Mouse (Mus musculus): Measurements from ENCODE around the gene Hmces. TPM values are rescaled to one million over a fixed set of nuclear protein-coding genes. Genes with fewer than 3 reads are reported as not detected.

Gene Hmces
- polyA plus RNA-seq, 1 experiment from 2014 or later, result 40.5 TPM

DNA sequence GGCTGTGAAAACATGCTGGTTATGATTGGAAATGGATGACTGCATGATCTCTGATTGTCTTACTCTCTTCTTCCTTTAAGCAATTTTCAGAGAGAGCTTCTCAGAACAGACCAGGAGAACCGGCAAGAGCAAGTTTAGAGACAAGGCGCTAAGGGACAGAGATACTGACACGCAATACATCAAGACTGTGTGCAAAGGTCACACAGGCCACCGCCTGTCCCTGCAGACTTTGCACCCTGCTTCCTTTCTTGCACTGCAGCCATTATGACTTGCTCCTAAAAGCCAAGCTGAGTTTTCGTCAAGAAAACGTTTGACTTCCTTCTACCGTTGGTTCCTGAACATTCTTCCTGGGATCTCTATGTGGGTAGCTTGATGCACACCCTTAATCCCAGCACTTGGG lies 38.2 kb upstream of the Hmces start:
- Histone ChIP-seq H3K4me1 (ENCODE audit: control insufficient read depth, insufficient read depth, low read length) (no peaks in the 10 kb centered on the region), H3K4me2 (ENCODE audit: low read length) (no peak overlapping the region), H3K27ac (replicated peaks; ENCODE audit: low read depth, low read length) (no peak overlapping the region), H3K4me3 (replicated peaks; ENCODE audit: low read depth, low read length) (no peak overlapping the region), H3K36me3 (ENCODE audit: control insufficient read depth, insufficient read depth, low read length) (no peaks in the 10 kb centered on the region), H3K27me3 (ENCODE audit: control insufficient read depth, insufficient read depth, low read length) (no peaks in the 10 kb centered on the region), H3K9me3 (ENCODE audit: control insufficient read depth, low read length) (no peaks in the 10 kb centered on the region), H3K9ac (replicated peaks; ENCODE audit: low read length) (no peak overlapping the region)
- WGBS, result 91% methylated on average over 7 of the region's 7 CpGs
- DNase-seq (no peak), ATAC-seq (ENCODE audit: low FRiP score, low TSS enrichment) (no peak)

DNA sequence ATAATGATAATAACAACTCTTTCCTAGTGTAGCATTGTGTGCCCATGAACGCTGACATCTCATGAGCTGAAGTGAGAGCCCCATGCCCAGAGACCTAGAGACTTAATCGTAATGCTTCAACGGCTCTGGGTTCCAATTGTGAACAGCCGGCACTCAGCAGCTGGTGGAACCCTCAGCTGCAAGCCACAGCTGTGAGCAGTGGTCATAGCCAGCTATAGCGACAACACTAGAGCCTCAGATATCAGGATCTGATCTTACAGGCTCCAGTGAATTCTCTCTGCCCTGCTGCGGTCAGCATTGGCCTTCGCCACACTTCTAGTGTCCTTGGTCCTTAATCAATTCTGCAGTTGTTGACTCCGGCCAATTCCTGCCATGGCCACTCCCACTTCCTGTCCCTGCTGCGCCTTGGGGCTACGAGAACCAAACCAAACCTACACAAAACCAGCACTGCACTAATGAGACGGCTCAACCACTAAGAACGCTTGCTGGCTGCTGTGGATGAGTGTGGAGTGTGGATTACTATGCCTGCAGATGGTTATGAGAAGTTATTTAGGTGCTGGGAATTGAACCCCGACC lies 37.6 kb upstream of the Hmces start:
- Histone ChIP-seq H3K36me3 (ENCODE audit: control insufficient read depth, insufficient read depth, low read length) (no peaks in the 10 kb centered on the region), H3K9ac (replicated peaks; ENCODE audit: low read length) (no peak overlapping the region), H3K4me1 (ENCODE audit: control insufficient read depth, insufficient read depth, low read length) (no peaks in the 10 kb centered on the region), H3K4me3 (replicated peaks; ENCODE audit: low read depth, low read length) (no peak overlapping the region), H3K4me2 (ENCODE audit: low read length) (no peak overlapping the region), H3K27ac (replicated peaks; ENCODE audit: low read depth, low read length) (no peak overlapping the region), H3K9me3 (ENCODE audit: control insufficient read depth, low read length) (no peaks in the 10 kb centered on the region), H3K27me3 (ENCODE audit: control insufficient read depth, insufficient read depth, low read length) (no peaks in the 10 kb centered on the region)
- ATAC-seq (ENCODE audit: low FRiP score, low TSS enrichment) (no peak), DNase-seq (no peak)
- 83% methylated on average over 13 of the region's 13 CpGs for WGBS

DNA sequence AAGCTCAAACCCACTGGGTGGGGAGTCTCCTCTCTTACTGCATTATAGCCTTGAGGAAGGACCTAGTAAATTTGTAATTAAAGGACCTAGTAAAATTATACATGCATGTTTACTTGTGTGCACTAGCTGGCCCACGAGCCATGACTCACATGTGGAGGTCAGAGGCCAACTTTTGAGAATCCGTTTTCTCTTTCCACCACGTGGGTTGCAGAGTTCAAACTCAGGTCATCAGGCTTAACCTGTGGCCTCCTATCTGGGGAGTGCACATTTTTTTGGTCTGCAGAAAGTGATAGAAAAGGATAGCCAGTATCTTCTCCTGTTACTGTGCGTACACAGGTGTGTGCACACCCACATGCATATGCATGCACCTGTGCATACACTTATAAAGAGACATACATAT lies 34.7 kb upstream of the Hmces start:
- Histone ChIP-seq H3K9ac (replicated peaks; ENCODE audit: low read length) (no peak overlapping the region), H3K4me3 (replicated peaks; ENCODE audit: low read depth, low read length) (no peak overlapping the region), H3K36me3 (ENCODE audit: control insufficient read depth, insufficient read depth, low read length) (no peaks in the 10 kb centered on the region), H3K27ac (replicated peaks; ENCODE audit: low read depth, low read length) (no peak overlapping the region), H3K27me3 (ENCODE audit: control insufficient read depth, insufficient read depth, low read length) (no peaks in the 10 kb centered on the region), H3K9me3 (ENCODE audit: control insufficient read depth, low read length) (no peaks in the 10 kb centered on the region), H3K4me2 (ENCODE audit: low read length) (no peak overlapping the region), H3K4me1 (ENCODE audit: control insufficient read depth, insufficient read depth, low read length) (no peaks in the 10 kb centered on the region)
- ATAC-seq (ENCODE audit: low FRiP score, low TSS enrichment) (no peak), DNase-seq (no peak)
- WGBS, result 59% methylated on average over 4 of the region's 4 CpGs

DNA sequence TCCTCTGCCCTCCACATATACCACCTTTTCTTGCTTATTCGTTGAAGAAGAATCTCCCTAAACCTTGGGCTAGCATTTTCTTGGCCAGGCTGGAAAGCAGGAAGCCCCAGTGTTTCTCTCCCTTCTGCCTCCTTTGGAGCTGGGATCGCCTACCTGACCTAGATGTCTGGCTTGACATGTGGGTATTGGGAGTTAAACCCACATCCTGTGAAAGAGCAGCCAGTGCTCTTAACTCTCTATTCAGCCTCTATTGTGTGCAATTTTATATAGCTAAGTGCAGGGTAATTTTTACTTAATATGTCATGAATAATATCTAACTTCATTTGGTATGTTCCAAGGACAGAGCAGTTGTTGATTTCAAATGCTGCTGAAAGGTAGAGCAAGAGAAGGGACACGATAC lies 34.1 kb upstream of the Hmces start:
- DNase-seq (no peak), ATAC-seq (ENCODE audit: low FRiP score, low TSS enrichment) (no peak)
- H3K9me3 ChIP-seq (ENCODE audit: control insufficient read depth, low read length), result no peaks in the 10 kb centered on the region
- H3K4me1 ChIP-seq (ENCODE audit: control insufficient read depth, insufficient read depth, low read length), result no peaks in the 10 kb centered on the region
- no peak overlapping the region for H3K9ac ChIP-seq (replicated peaks; ENCODE audit: low read length)
- H3K4me2 ChIP-seq (ENCODE audit: low read length), result no peak overlapping the region
- no peak overlapping the region for H3K27ac ChIP-seq (replicated peaks; ENCODE audit: low read depth, low read length)
- 72% methylated on average over 3 of the region's 3 CpGs for WGBS
- no peaks in the 10 kb centered on the region for H3K36me3 ChIP-seq (ENCODE audit: control insufficient read depth, insufficient read depth, low read length)
- no peaks in the 10 kb centered on the region for H3K27me3 ChIP-seq (ENCODE audit: control insufficient read depth, insufficient read depth, low read length)
- no peak overlapping the region for H3K4me3 ChIP-seq (replicated peaks; ENCODE audit: low read depth, low read length)

DNA sequence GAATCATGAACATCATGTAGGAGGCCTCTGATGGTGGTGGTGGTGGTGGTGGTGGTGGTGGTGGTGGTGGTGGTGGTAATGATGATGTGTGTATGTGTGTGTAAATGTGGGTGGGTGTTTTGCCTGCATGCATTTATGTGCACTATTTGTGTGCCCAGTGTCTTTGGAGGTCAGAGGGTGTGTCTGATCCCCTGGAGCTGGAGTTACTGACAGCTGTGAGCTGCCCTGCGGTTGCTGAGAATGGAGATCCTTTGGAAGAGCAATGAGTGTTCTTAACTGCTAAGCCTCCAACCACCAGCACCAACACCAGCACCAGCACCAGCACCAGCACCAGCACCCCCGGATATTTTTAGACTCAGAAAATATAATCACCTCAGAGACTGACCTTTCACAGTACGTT lies 31.5 kb upstream of the Hmces start:
- no peaks in the 10 kb centered on the region for H3K9me3 ChIP-seq (ENCODE audit: control insufficient read depth, low read length)
- no peaks in the 10 kb centered on the region for H3K4me1 ChIP-seq (ENCODE audit: control insufficient read depth, insufficient read depth, low read length)
- H3K36me3 ChIP-seq (ENCODE audit: control insufficient read depth, insufficient read depth, low read length), result no peaks in the 10 kb centered on the region
- WGBS, result 73% methylated on average over 3 of the region's 3 CpGs
- no peak for ATAC-seq (ENCODE audit: low FRiP score, low TSS enrichment)
- no peak overlapping the region for H3K27ac ChIP-seq (replicated peaks; ENCODE audit: low read depth, low read length)
- DNase-seq, result no peak
- no peak overlapping the region for H3K4me3 ChIP-seq (replicated peaks; ENCODE audit: low read depth, low read length)
- no peaks in the 10 kb centered on the region for H3K27me3 ChIP-seq (ENCODE audit: control insufficient read depth, insufficient read depth, low read length)
- no peak overlapping the region for H3K9ac ChIP-seq (replicated peaks; ENCODE audit: low read length)
- no peak overlapping the region for H3K4me2 ChIP-seq (ENCODE audit: low read length)

DNA sequence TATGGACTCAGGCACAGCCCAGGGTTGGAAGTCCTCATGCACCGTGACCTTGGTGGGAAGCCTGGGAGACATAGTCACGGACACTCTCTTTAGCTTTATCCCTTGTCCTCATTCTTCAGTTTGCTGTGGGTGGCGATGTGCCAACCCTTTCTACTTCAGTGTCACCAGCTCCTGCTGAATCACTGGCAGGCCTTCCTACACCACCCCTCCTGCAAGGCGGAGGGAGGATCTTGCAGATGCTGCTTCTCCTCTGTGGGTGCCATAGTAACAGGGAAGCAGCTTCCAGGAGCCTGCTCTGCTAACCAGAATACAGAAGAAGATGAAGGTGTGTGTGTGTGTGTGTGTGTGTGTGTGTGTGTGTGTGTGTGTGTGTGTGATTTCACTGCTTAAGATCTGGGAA lies 30.9 kb upstream of the Hmces start:
- H3K36me3 ChIP-seq (ENCODE audit: control insufficient read depth, insufficient read depth, low read length), result no peaks in the 10 kb centered on the region
- H3K4me3 ChIP-seq (replicated peaks; ENCODE audit: low read depth, low read length), result no peak overlapping the region
- no peak for ATAC-seq (ENCODE audit: low FRiP score, low TSS enrichment)
- peak; percentile 43 for DNase-seq
- no peak overlapping the region for H3K27ac ChIP-seq (replicated peaks; ENCODE audit: low read depth, low read length)
- H3K9ac ChIP-seq (replicated peaks; ENCODE audit: low read length), result no peak overlapping the region
- H3K4me2 ChIP-seq (ENCODE audit: low read length), result no peak overlapping the region
- WGBS, result 47% methylated on average over 4 of the region's 4 CpGs
- H3K9me3 ChIP-seq (ENCODE audit: control insufficient read depth, low read length), result no peaks in the 10 kb centered on the region
- H3K27me3 ChIP-seq (ENCODE audit: control insufficient read depth, insufficient read depth, low read length), result no peaks in the 10 kb centered on the region
- no peaks in the 10 kb centered on the region for H3K4me1 ChIP-seq (ENCODE audit: control insufficient read depth, insufficient read depth, low read length)

DNA sequence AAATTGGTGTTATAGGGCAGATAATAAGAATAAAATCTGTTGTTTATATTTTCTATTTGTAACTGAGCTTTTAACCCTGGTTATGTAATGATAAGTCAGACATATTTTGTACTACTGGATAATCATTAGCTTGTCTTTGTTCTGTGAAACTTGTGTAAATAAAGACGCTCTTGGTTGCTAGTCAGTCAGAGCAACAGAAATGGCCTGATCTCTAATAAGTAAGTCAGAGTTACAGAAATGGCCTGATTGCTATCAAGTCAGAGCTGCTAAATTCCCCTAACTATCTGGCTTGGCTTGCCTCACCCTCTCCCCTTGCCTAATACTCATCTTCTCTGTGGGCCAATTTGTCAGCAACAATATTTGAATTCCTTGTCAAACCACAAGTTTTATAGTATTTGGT lies 27.0 kb upstream of the Hmces start:
- no peak overlapping the region for H3K4me3 ChIP-seq (replicated peaks; ENCODE audit: low read depth, low read length)
- peaks cover 24% of the 10 kb centered on the region for H3K36me3 ChIP-seq (ENCODE audit: control insufficient read depth, insufficient read depth, low read length)
- H3K27ac ChIP-seq (replicated peaks; ENCODE audit: low read depth, low read length), result no peak overlapping the region
- no peaks in the 10 kb centered on the region for H3K9me3 ChIP-seq (ENCODE audit: control insufficient read depth, low read length)
- no peaks in the 10 kb centered on the region for H3K27me3 ChIP-seq (ENCODE audit: control insufficient read depth, insufficient read depth, low read length)
- no peak overlapping the region for H3K4me2 ChIP-seq (ENCODE audit: low read length)
- DNase-seq (no peak), ATAC-seq (ENCODE audit: low FRiP score, low TSS enrichment) (no peak)
- no peak overlapping the region for H3K9ac ChIP-seq (replicated peaks; ENCODE audit: low read length)
- H3K4me1 ChIP-seq (ENCODE audit: control insufficient read depth, insufficient read depth, low read length), result peaks cover 8% of the 10 kb centered on the region; the same call in 1 of the 2 replicates
- 93% methylated on average over 1 of the region's 1 CpGs for WGBS

DNA sequence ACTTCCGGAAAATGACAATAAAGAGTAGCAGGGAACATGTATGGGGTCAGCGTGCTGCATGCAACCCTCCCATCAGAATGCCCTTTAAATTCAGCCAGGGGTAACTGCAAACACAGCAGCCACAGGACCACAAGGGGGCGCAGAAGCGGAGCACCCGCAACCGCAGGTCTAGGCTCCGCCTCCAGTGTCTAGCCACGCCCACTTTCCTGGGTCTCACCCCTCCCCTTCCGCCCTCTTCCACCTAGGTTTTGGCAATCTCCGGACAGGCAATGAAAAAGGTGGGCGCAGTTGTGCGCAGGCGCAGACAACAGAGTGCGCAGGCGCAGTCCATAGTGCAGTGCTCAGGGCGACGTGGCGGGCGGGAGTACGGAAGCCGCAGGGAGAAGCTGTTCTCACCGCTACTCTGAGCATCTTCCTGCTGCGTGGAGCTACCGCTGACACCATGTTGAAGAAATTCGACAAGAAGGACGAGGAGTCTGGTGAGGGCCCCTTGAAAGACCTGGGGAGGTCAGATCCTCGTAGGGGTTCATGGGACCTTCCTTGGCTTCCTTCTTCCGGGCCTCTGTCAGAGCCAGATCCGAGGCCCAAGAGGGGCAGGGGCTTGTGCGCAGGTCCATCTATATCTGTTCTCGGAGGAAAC lies 26.0 kb upstream of the Hmces start, which contains the start of gene Copg1:
Gene Copg1, plus strand, starts transcription at position 221 of the 640 bp plus-strand sequence.
- no peaks in the 10 kb centered on the region for H3K27me3 ChIP-seq (ENCODE audit: control insufficient read depth, insufficient read depth, low read length)
- H3K4me2 ChIP-seq (ENCODE audit: low read length), result peak within 1 kb of the TSS; percentile 67
- peak within 1 kb of the TSS; percentile 52 for H3K4me3 ChIP-seq (replicated peaks; ENCODE audit: low read depth, low read length)
- peak within 1 kb of the TSS; percentile 80 for H3K27ac ChIP-seq (replicated peaks; ENCODE audit: low read depth, low read length)
- WGBS, result under 1% methylated on average over 31 of the region's 31 CpGs
- H3K9ac ChIP-seq (replicated peaks; ENCODE audit: low read length), result peak within 1 kb of the TSS; percentile 61
- peaks cover 8% of the 10 kb centered on the region; the same call in 1 of the 2 replicates for H3K4me1 ChIP-seq (ENCODE audit: control insufficient read depth, insufficient read depth, low read length)
- DNase-seq (peak; percentile 100), ATAC-seq (ENCODE audit: low FRiP score, low TSS enrichment) (peak; percentile 95)
- peaks cover 34% of the 10 kb centered on the region for H3K36me3 ChIP-seq (ENCODE audit: control insufficient read depth, insufficient read depth, low read length)
- H3K9me3 ChIP-seq (ENCODE audit: control insufficient read depth, low read length), result no peaks in the 10 kb centered on the region

DNA sequence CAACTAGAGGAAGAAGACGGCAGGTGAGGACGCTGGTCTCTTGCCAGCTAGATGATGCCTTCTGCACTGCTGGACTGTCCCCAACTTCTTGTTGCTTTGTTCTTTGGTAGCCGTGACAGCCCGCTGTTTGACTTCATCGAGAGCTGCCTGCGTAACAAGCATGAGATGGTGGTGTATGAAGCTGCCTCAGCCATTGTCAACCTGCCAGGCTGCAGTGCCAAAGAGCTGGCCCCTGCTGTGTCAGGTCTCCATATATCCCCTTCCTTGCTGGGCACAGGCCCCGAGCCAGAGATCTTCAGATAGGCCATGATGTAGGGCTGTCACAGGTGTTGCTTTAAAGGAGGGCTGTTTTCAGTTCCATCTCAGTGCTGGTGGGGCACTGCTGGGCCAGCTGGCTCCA lies 19.8 kb upstream of the Hmces start:
- Histone ChIP-seq H3K4me3 (replicated peaks; ENCODE audit: low read depth, low read length) (no peak overlapping the region), H3K27me3 (ENCODE audit: control insufficient read depth, insufficient read depth, low read length) (no peaks in the 10 kb centered on the region), H3K4me2 (ENCODE audit: low read length) (no peak overlapping the region), H3K4me1 (ENCODE audit: control insufficient read depth, insufficient read depth, low read length) (peaks cover 2% of the 10 kb centered on the region; the same call in 1 of the 2 replicates), H3K36me3 (ENCODE audit: control insufficient read depth, insufficient read depth, low read length) (peaks cover 94% of the 10 kb centered on the region), H3K9me3 (ENCODE audit: control insufficient read depth, low read length) (no peaks in the 10 kb centered on the region), H3K27ac (replicated peaks; ENCODE audit: low read depth, low read length) (no peak overlapping the region), H3K9ac (replicated peaks; ENCODE audit: low read length) (no peak overlapping the region)
- no peak for ATAC-seq (ENCODE audit: low FRiP score, low TSS enrichment)
- DNase-seq, result no peak
- 89% methylated on average over 7 of the region's 7 CpGs for WGBS

All from midbrain, embryonic 14.5 days (tissue).